Mouse (Mus musculus) macrophage (primary cell): Measurements from ENCODE around the gene Gm16223. TPM values are rescaled to one million over a fixed set of nuclear protein-coding genes. Genes with fewer than 3 reads are reported as not detected.

Source experiments
- H3K27ac ChIP-seq: fragments of 350-480 bp; formaldehyde crosslinking; 2 replicates; pipeline ENCODE4 v1.9.0; 2021
- H3K36me3 ChIP-seq: fragments of 350-480 bp; formaldehyde crosslinking; 2 replicates; pipeline ENCODE4 v1.9.0; 2021; ENCODE audit errors: inconsistent target
- H3K4me3 ChIP-seq: fragments of 350-480 bp; formaldehyde crosslinking; 2 replicates; pipeline ENCODE4 v1.9.0; 2021; ENCODE audit errors: inconsistent target
- H3K79me2 ChIP-seq: fragments of 350-480 bp; formaldehyde crosslinking; 2 replicates; pipeline ENCODE4 v1.9.0; 2021; ENCODE audit errors: inconsistent target
- WGBS: methylation state at CpG from one replicate; pipeline ENCODE4 v1.1.7; 2026; ENCODE audit warnings: inconsistent platforms; ENCODE audit not compliant: missing documents; 5-methylcytosine and 5-hydroxymethylcytosine counted together
- polyA plus RNA-seq: library from polyadenylated mRNA; stranded (reverse); fragments of 250-400 nt; gene quantifications from 3 replicates; pipeline ENCODE4 v1.2.4, GENCODE M21; 2018; ENCODE audit warnings: inconsistent platforms

The Gm16223 gene
- polyA plus RNA-seq, 1 experiment from 2014 or later: not detected

- no peaks in the 10 kb centered on the region for H3K79me2 ChIP-seq
- 86% methylated on average over 5 of the region's 5 CpGs for WGBS
- H3K36me3 ChIP-seq: no peaks in the 10 kb centered on the region
- H3K27ac ChIP-seq: no peak overlapping the region
- no peak overlapping the region for H3K4me3 ChIP-seq
Observed at GRCm38 (mm10) chr5:42168785-42169184, 101.0 kb downstream of the Gm16223 start.

- no peak overlapping the region for H3K27ac ChIP-seq
- no peaks in the 10 kb centered on the region for H3K36me3 ChIP-seq
- H3K79me2 ChIP-seq: no peaks in the 10 kb centered on the region
- no peak overlapping the region for H3K4me3 ChIP-seq
- WGBS: 79% methylated on average over 2 of the region's 2 CpGs
Observed at GRCm38 (mm10) chr5:42174109-42174508, 106.3 kb downstream of the Gm16223 start.

GRCm38 (mm10) chr5:42175424-42175823 is 107.7 kb downstream of the Gm16223 start:
- WGBS: 63% methylated on average over 2 of the region's 2 CpGs
- H3K36me3 ChIP-seq: no peaks in the 10 kb centered on the region
- H3K27ac ChIP-seq: no peak overlapping the region
- no peak overlapping the region for H3K4me3 ChIP-seq
- H3K79me2 ChIP-seq: no peaks in the 10 kb centered on the region

- Histone ChIP-seq H3K4me3 (no peak overlapping the region), H3K79me2 (no peaks in the 10 kb centered on the region), H3K36me3 (no peaks in the 10 kb centered on the region), H3K27ac (no peak overlapping the region)
- 84% methylated on average over 3 of the region's 3 CpGs for WGBS
Observed at GRCm38 (mm10) chr5:42198493-42198892, 130.7 kb downstream of the Gm16223 start.

- H3K79me2 ChIP-seq: no peaks in the 10 kb centered on the region
- H3K36me3 ChIP-seq: no peaks in the 10 kb centered on the region
- 98% methylated on average over 3 of the region's 3 CpGs for WGBS
Observed at GRCm38 (mm10) chr5:42207456-42208122, 139.8 kb downstream of the Gm16223 start.

GRCm38 (mm10) chr5:42211554-42212338 is 144.0 kb downstream of the Gm16223 start:
- H3K36me3 ChIP-seq: no peaks in the 10 kb centered on the region
- 73% methylated on average over 4 of the region's 4 CpGs for WGBS

More at GRCm38 (mm10) chr5:42207456-42208122, 139.8 kb downstream of the Gm16223 start:
- Histone ChIP-seq H3K4me3 (no peak overlapping the region), H3K27ac (no peak overlapping the region)

GRCm38 (mm10) chr5:42212353-42212752 is 144.6 kb downstream of the Gm16223 start:
- Histone ChIP-seq H3K4me3 (no peak overlapping the region), H3K36me3 (no peaks in the 10 kb centered on the region), H3K27ac (no peak overlapping the region), H3K79me2 (no peaks in the 10 kb centered on the region)
- WGBS: 81% methylated on average over 4 of the region's 4 CpGs

More at GRCm38 (mm10) chr5:42211554-42212338, 144.0 kb downstream of the Gm16223 start:
- Histone ChIP-seq H3K79me2 (no peaks in the 10 kb centered on the region), H3K27ac (no peak overlapping the region), H3K4me3 (no peak overlapping the region)

- 76% methylated on average over 1 of the region's 1 CpGs for WGBS
- Histone ChIP-seq H3K79me2 (no peaks in the 10 kb centered on the region), H3K36me3 (no peaks in the 10 kb centered on the region), H3K27ac (no peak overlapping the region), H3K4me3 (no peak overlapping the region)
Observed at GRCm38 (mm10) chr5:42224840-42225239, 157.1 kb downstream of the Gm16223 start.

- no peak overlapping the region for H3K27ac ChIP-seq
- no peaks in the 10 kb centered on the region for H3K36me3 ChIP-seq
- H3K79me2 ChIP-seq: no peaks in the 10 kb centered on the region
- H3K4me3 ChIP-seq: no peak overlapping the region
- WGBS: 88% methylated on average over 1 of the region's 2 CpGs
Observed at GRCm38 (mm10) chr5:42228631-42229030, 160.9 kb downstream of the Gm16223 start.

- H3K4me3 ChIP-seq: no peak overlapping the region
- no peaks in the 10 kb centered on the region for H3K79me2 ChIP-seq
Observed at GRCm38 (mm10) chr5:42239291-42239690, 171.5 kb downstream of the Gm16223 start.

GRCm38 (mm10) chr5:42239806-42240205 is 172.0 kb downstream of the Gm16223 start:
- no peak overlapping the region for H3K27ac ChIP-seq

More at GRCm38 (mm10) chr5:42239291-42239690, 171.5 kb downstream of the Gm16223 start:
- 95% methylated on average over 5 of the region's 5 CpGs for WGBS
- H3K27ac ChIP-seq: no peak overlapping the region
- H3K36me3 ChIP-seq: no peaks in the 10 kb centered on the region

GRCm38 (mm10) chr5:42250376-42250775 is 182.6 kb downstream of the Gm16223 start:
- Histone ChIP-seq H3K36me3 (no peaks in the 10 kb centered on the region), H3K27ac (no peak overlapping the region), H3K4me3 (no peak overlapping the region), H3K79me2 (no peaks in the 10 kb centered on the region)
- WGBS: 87% methylated on average over 3 of the region's 3 CpGs

More at GRCm38 (mm10) chr5:42239806-42240205, 172.0 kb downstream of the Gm16223 start:
- Histone ChIP-seq H3K4me3 (no peak overlapping the region), H3K36me3 (no peaks in the 10 kb centered on the region), H3K79me2 (no peaks in the 10 kb centered on the region)
